Mouse (Mus musculus): Measurements from ENCODE around the gene Aldob. TPM values are rescaled to one million over a fixed set of nuclear protein-coding genes. Genes with fewer than 3 reads are reported as not detected.

The Aldob gene
- 0.07 TPM in 1 of 2 replicates, not detected in the other for polyA plus RNA-seq (2014; fragmentation: Nextera tagmentation; extraction: Ambion mirVana)

- DNase-seq (ENCODE audit: low spot score) (no peak), ATAC-seq (ENCODE audit: insufficient number of reproducible peaks, low FRiP score, low TSS enrichment, low read depth) (no peak)
- Histone ChIP-seq H3K27me3 (ENCODE audit: control insufficient read depth, insufficient read depth, low read length) (no peaks in the 10 kb centered on the region), H3K4me1 (ENCODE audit: control insufficient read depth, insufficient read depth, low read length) (no peaks in the 10 kb centered on the region), H3K27ac (replicated peaks; ENCODE audit: low read depth, low read length) (no peak within 1 kb of the TSS), H3K4me3 (ENCODE audit: low read depth, low read length) (no peak within 1 kb of the TSS), H3K9me3 (ENCODE audit: control insufficient read depth, low read length) (no peaks in the 10 kb centered on the region), H3K36me3 (ENCODE audit: control insufficient read depth, insufficient read depth, low read length) (no peaks in the 10 kb centered on the region), H3K9ac (ENCODE audit: low read length) (no peak within 1 kb of the TSS), H3K4me2 (ENCODE audit: low read depth, severe bottlenecking) (no peak within 1 kb of the TSS)
- WGBS = 48% methylated on average over 3 of the region's 3 CpGs
Observed at GRCm38 (mm10) chr4:49549383-49549782, at the start of gene Aldob. Gene Aldob, minus strand, starts transcription at chr4:49549546.

- WGBS = under 1% methylated on average over 71 of the region's 77 CpGs
- Histone ChIP-seq H3K4me3 (ENCODE audit: low read depth, low read length) (peak within 1 kb of the TSS; percentile 66), H3K9ac (ENCODE audit: low read length) (peak within 1 kb of the TSS; percentile 68), H3K27ac (replicated peaks; ENCODE audit: low read depth, low read length) (peak within 1 kb of the TSS; percentile 37; the same call in 1 of the 2 replicates), H3K36me3 (ENCODE audit: control insufficient read depth, insufficient read depth, low read length) (no peaks in the 10 kb centered on the region), H3K9me3 (ENCODE audit: control insufficient read depth, low read length) (no peaks in the 10 kb centered on the region), H3K4me1 (ENCODE audit: control insufficient read depth, insufficient read depth, low read length) (no peaks in the 10 kb centered on the region), H3K27me3 (ENCODE audit: control insufficient read depth, insufficient read depth, low read length) (no peaks in the 10 kb centered on the region), H3K4me2 (ENCODE audit: low read depth, severe bottlenecking) (peak within 1 kb of the TSS; percentile 92)
- peak; percentile 81 for DNase-seq (ENCODE audit: low spot score)
- peak; percentile 92 for ATAC-seq (ENCODE audit: insufficient number of reproducible peaks, low FRiP score, low TSS enrichment, low read depth)
Observed at GRCm38 (mm10) chr4:49597183-49598100, 48.1 kb upstream of the Aldob start, which contains the start of gene Tmem246. Gene Tmem246, minus strand, starts transcription at chr4:49597876.

DNA sequence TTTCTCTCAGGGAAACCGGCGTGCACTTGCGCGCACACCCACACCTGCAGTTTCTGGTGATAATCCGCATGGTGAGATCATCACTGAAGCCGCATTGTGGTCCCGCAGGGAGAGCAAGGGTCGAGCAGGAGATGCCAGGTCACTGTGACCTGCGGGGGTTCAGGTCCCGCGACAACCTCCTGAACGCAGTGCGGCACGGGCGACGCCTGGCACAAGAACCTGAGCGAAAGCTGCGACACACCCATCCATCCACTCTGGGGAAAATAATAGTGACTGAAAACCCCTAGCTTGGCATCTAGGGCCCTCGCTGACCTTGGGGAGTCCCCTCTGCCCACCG is 47.5 kb upstream of the Aldob start:
- Histone ChIP-seq H3K4me1 (ENCODE audit: control insufficient read depth, insufficient read depth, low read length) (no peaks in the 10 kb centered on the region), H3K4me3 (ENCODE audit: low read depth, low read length) (peak overlapping the region; percentile 66), H3K27ac (replicated peaks; ENCODE audit: low read depth, low read length) (no peak overlapping the region), H3K9me3 (ENCODE audit: control insufficient read depth, low read length) (no peaks in the 10 kb centered on the region), H3K36me3 (ENCODE audit: control insufficient read depth, insufficient read depth, low read length) (no peaks in the 10 kb centered on the region), H3K9ac (ENCODE audit: low read length) (peak overlapping the region; percentile 68), H3K27me3 (ENCODE audit: control insufficient read depth, insufficient read depth, low read length) (no peaks in the 10 kb centered on the region), H3K4me2 (ENCODE audit: low read depth, severe bottlenecking) (peak overlapping the region; percentile 92)
- ATAC-seq (ENCODE audit: insufficient number of reproducible peaks, low FRiP score, low TSS enrichment, low read depth) (peak; percentile 51; the same call in 1 of the 2 replicates), DNase-seq (ENCODE audit: low spot score) (no peak)
- WGBS = 2% methylated on average over 20 of the region's 20 CpGs

DNA sequence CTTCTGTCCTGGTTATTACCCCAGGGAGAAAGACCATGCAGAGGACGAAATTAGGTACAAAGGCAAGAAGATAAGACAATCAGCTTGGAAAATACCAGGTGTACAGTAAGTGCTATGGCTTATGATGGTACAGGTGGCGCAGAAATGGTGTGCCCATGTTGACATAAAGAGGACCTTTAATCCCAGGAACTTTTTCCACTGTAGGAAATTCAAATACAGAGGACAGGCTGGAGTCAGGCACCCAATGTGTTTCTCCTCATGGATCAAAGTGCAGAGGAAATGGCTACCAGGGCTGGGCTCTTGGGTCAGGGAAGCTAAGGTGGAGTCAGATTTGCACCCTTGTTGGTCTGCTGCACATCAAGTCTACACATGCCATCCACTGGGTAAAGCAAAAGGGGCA is 40.8 kb upstream of the Aldob start:
- Histone ChIP-seq H3K4me2 (ENCODE audit: low read depth, severe bottlenecking) (no peak overlapping the region), H3K36me3 (ENCODE audit: control insufficient read depth, insufficient read depth, low read length) (0 out of 2 replicates have a peak, but pooled peaks cover 2% of the 10 kb centered on the region), H3K9ac (ENCODE audit: low read length) (no peak overlapping the region), H3K9me3 (ENCODE audit: control insufficient read depth, low read length) (no peaks in the 10 kb centered on the region), H3K4me1 (ENCODE audit: control insufficient read depth, insufficient read depth, low read length) (no peaks in the 10 kb centered on the region), H3K27me3 (ENCODE audit: control insufficient read depth, insufficient read depth, low read length) (no peaks in the 10 kb centered on the region), H3K4me3 (ENCODE audit: low read depth, low read length) (no peak overlapping the region), H3K27ac (replicated peaks; ENCODE audit: low read depth, low read length) (no peak overlapping the region)
- 82% methylated on average over 2 of the region's 2 CpGs for WGBS
- no peak for DNase-seq (ENCODE audit: low spot score)
- no peak for ATAC-seq (ENCODE audit: insufficient number of reproducible peaks, low FRiP score, low TSS enrichment, low read depth)

- H3K9ac ChIP-seq (ENCODE audit: low read length) = no peak overlapping the region
- ATAC-seq (ENCODE audit: insufficient number of reproducible peaks, low FRiP score, low TSS enrichment, low read depth) (no peak), DNase-seq (ENCODE audit: low spot score) (no peak)
- no peak overlapping the region for H3K4me2 ChIP-seq (ENCODE audit: low read depth, severe bottlenecking)
- 0 out of 2 replicates have a peak, but pooled peaks cover 2% of the 10 kb centered on the region for H3K36me3 ChIP-seq (ENCODE audit: control insufficient read depth, insufficient read depth, low read length)
- no peaks in the 10 kb centered on the region for H3K9me3 ChIP-seq (ENCODE audit: control insufficient read depth, low read length)
- H3K27ac ChIP-seq (replicated peaks; ENCODE audit: low read depth, low read length) = no peak overlapping the region
- no peaks in the 10 kb centered on the region for H3K27me3 ChIP-seq (ENCODE audit: control insufficient read depth, insufficient read depth, low read length)
- no peaks in the 10 kb centered on the region for H3K4me1 ChIP-seq (ENCODE audit: control insufficient read depth, insufficient read depth, low read length)
- 88% methylated on average over 10 of the region's 10 CpGs for WGBS
- no peak overlapping the region for H3K4me3 ChIP-seq (ENCODE audit: low read depth, low read length)
Observed at GRCm38 (mm10) chr4:49586811-49587210, 37.5 kb upstream of the Aldob start.

DNA sequence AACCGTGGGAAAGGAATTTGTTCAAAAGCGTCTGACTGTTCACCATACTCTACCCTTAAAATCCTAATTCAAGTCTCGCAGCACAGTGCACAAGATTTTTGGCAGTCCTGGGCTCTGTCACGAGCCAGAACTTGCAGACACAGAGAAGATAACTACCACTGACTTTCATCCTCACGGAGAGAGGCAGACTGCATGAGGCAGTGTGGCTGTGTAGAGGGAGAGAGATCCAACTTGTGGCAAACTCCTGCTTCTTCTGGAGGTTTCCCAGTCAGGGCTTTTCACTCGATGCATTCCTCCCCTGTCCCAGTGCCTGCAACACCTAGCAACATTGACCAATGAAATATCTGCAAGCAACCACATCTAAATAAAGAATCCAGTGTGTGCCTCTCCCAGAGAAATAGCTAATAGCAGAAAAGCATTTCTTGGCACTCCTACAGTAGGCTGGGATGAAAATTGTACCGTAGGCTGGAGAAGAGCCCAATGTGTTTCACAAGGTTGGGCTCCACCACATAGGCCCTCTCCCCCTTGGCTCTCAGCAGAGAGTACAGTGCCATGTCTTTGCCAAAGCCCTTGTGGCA is 36.3 kb upstream of the Aldob start:
- Histone ChIP-seq H3K4me3 (ENCODE audit: low read depth, low read length) (no peak overlapping the region), H3K4me1 (ENCODE audit: control insufficient read depth, insufficient read depth, low read length) (no peaks in the 10 kb centered on the region), H3K36me3 (ENCODE audit: control insufficient read depth, insufficient read depth, low read length) (0 out of 2 replicates have a peak, but pooled peaks cover 2% of the 10 kb centered on the region), H3K27ac (replicated peaks; ENCODE audit: low read depth, low read length) (no peak overlapping the region), H3K27me3 (ENCODE audit: control insufficient read depth, insufficient read depth, low read length) (no peaks in the 10 kb centered on the region), H3K9me3 (ENCODE audit: control insufficient read depth, low read length) (no peaks in the 10 kb centered on the region), H3K4me2 (ENCODE audit: low read depth, severe bottlenecking) (no peak overlapping the region), H3K9ac (ENCODE audit: low read length) (no peak overlapping the region)
- 80% methylated on average over 7 of the region's 7 CpGs for WGBS
- ATAC-seq (ENCODE audit: insufficient number of reproducible peaks, low FRiP score, low TSS enrichment, low read depth) (no peak), DNase-seq (ENCODE audit: low spot score) (no peak)

- no peak overlapping the region for H3K9ac ChIP-seq (ENCODE audit: low read length)
- DNase-seq (ENCODE audit: low spot score) = no peak
- no peak overlapping the region for H3K27ac ChIP-seq (replicated peaks; ENCODE audit: low read depth, low read length)
- H3K9me3 ChIP-seq (ENCODE audit: control insufficient read depth, low read length) = no peaks in the 10 kb centered on the region
- ATAC-seq (ENCODE audit: insufficient number of reproducible peaks, low FRiP score, low TSS enrichment, low read depth) = no peak
- H3K36me3 ChIP-seq (ENCODE audit: control insufficient read depth, insufficient read depth, low read length) = 0 out of 2 replicates have a peak, but pooled peaks cover 2% of the 10 kb centered on the region
- WGBS = 67% methylated on average over 14 of the region's 14 CpGs
- H3K4me3 ChIP-seq (ENCODE audit: low read depth, low read length) = no peak overlapping the region
- H3K27me3 ChIP-seq (ENCODE audit: control insufficient read depth, insufficient read depth, low read length) = no peaks in the 10 kb centered on the region
- no peak overlapping the region for H3K4me2 ChIP-seq (ENCODE audit: low read depth, severe bottlenecking)
- no peaks in the 10 kb centered on the region for H3K4me1 ChIP-seq (ENCODE audit: control insufficient read depth, insufficient read depth, low read length)
Observed at GRCm38 (mm10) chr4:49583965-49584831, 34.9 kb upstream of the Aldob start.

DNA sequence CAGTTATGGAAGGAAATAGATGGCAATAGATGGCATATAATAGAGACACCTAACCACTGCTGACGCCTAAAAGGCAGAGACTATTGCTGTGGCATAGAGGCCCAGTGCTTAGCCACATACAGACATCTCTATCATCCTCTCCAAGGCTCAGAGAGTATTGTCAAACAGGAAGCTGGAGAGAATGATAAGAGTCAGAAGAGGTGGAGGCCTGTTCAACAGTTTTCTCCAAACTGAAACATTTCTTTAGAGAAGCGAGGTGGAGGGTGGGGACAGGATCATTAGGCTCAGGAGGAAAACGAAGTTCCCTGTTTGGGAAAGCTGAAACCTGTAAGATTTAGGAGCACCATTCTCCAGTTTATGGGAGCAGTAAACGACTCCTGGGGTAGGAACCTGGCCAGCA is 31.9 kb upstream of the Aldob start:
- no peak overlapping the region for H3K9ac ChIP-seq (ENCODE audit: low read length)
- H3K36me3 ChIP-seq (ENCODE audit: control insufficient read depth, insufficient read depth, low read length) = 0 out of 2 replicates have a peak, but pooled peaks cover under 1% of the 10 kb centered on the region
- ATAC-seq (ENCODE audit: insufficient number of reproducible peaks, low FRiP score, low TSS enrichment, low read depth) (no peak), DNase-seq (ENCODE audit: low spot score) (no peak)
- no peaks in the 10 kb centered on the region for H3K27me3 ChIP-seq (ENCODE audit: control insufficient read depth, insufficient read depth, low read length)
- WGBS = 45% methylated on average over 4 of the region's 4 CpGs
- no peaks in the 10 kb centered on the region for H3K4me1 ChIP-seq (ENCODE audit: control insufficient read depth, insufficient read depth, low read length)
- no peak overlapping the region for H3K4me2 ChIP-seq (ENCODE audit: low read depth, severe bottlenecking)
- H3K9me3 ChIP-seq (ENCODE audit: control insufficient read depth, low read length) = no peaks in the 10 kb centered on the region
- H3K4me3 ChIP-seq (ENCODE audit: low read depth, low read length) = no peak overlapping the region
- H3K27ac ChIP-seq (replicated peaks; ENCODE audit: low read depth, low read length) = no peak overlapping the region

Data from limb, embryonic 11.5 days (tissue).